Mouse (Mus musculus): ENCODE data around the gene Ranbp10. TPM values are rescaled to one million over a fixed set of nuclear protein-coding genes. Genes with fewer than 3 reads are reported as not detected.

The Ranbp10 gene
- total RNA-seq, 2 experiments from 2014 or later, result 20.1 to 24.7 TPM

- no peak for DNase-seq (ENCODE audit: low spot score in 2 of 2)
Measured at GRCm38 (mm10) chr8:105793331-105793730, 33.8 kb downstream of the Ranbp10 start.

- no peak for DNase-seq (ENCODE audit: low spot score in 2 of 2)
Measured at GRCm38 (mm10) chr8:105789626-105790025, 37.5 kb downstream of the Ranbp10 start.

- no peak for DNase-seq (ENCODE audit: low spot score in 2 of 2)
Measured at GRCm38 (mm10) chr8:105788927-105789326, 38.2 kb downstream of the Ranbp10 start.

GRCm38 (mm10) chr8:105788241-105788640 lies 38.9 kb downstream of the Ranbp10 start:
- peak; percentile 47 to 67 for DNase-seq (ENCODE audit: low spot score in 2 of 2)

GRCm38 (mm10) chr8:105780298-105780697 lies 46.9 kb downstream of the Ranbp10 start:
- no peak for DNase-seq (ENCODE audit: low spot score in 2 of 2)

GRCm38 (mm10) chr8:105777833-105778232 lies 49.3 kb downstream of the Ranbp10 start:
- no peak for DNase-seq (ENCODE audit: low spot score in 2 of 2)

- no peak for DNase-seq (ENCODE audit: low spot score in 2 of 2)
Measured at GRCm38 (mm10) chr8:105774498-105774897, 52.7 kb downstream of the Ranbp10 start.

GRCm38 (mm10) chr8:105773441-105773861 lies 53.7 kb downstream of the Ranbp10 start:
- DNase-seq (ENCODE audit: low spot score in 2 of 2), result no peak

GRCm38 (mm10) chr8:105771398-105772175 lies 55.6 kb downstream of the Ranbp10 start:
- DNase-seq (ENCODE audit: low spot score in 2 of 2), result no peak

GRCm38 (mm10) chr8:105770609-105771008 lies 56.5 kb downstream of the Ranbp10 start:
- DNase-seq (ENCODE audit: low spot score in 2 of 2), result no peak

- no peak for DNase-seq (ENCODE audit: low spot score in 2 of 2)
Measured at GRCm38 (mm10) chr8:105768485-105769257, 58.5 kb downstream of the Ranbp10 start.

GRCm38 (mm10) chr8:105758277-105759108 lies 68.7 kb downstream of the Ranbp10 start, which contains the start of gene Gfod2:
Gene Gfod2, minus strand, starts transcription at chr8:105758664.
- peak; percentile 97 to 99 for DNase-seq (ENCODE audit: low spot score in 2 of 2)

- DNase-seq (ENCODE audit: low spot score in 2 of 2), result no peak
Measured at GRCm38 (mm10) chr8:105757796-105758276, 69.3 kb downstream of the Ranbp10 start.

GRCm38 (mm10) chr8:105754688-105755087 lies 72.5 kb downstream of the Ranbp10 start:
- DNase-seq (ENCODE audit: low spot score in 2 of 2), result no peak

- DNase-seq (ENCODE audit: low spot score in 2 of 2), result no peak
Measured at GRCm38 (mm10) chr8:105753916-105754315, 73.2 kb downstream of the Ranbp10 start.

- DNase-seq (ENCODE audit: low spot score in 2 of 2), result peak; percentile 71 to 73
Measured at GRCm38 (mm10) chr8:105750606-105751005, 76.5 kb downstream of the Ranbp10 start.

- DNase-seq (ENCODE audit: low spot score in 2 of 2), result no peak
Measured at GRCm38 (mm10) chr8:105743301-105743700, 83.8 kb downstream of the Ranbp10 start.

GRCm38 (mm10) chr8:105739216-105739615 lies 87.9 kb downstream of the Ranbp10 start:
- no peak for DNase-seq (ENCODE audit: low spot score in 2 of 2)

- no peak for DNase-seq (ENCODE audit: low spot score in 2 of 2)
Measured at GRCm38 (mm10) chr8:105732186-105732585, 95.0 kb downstream of the Ranbp10 start.

- DNase-seq (ENCODE audit: low spot score in 2 of 2), result no peak
Measured at GRCm38 (mm10) chr8:105727397-105728124, 99.6 kb downstream of the Ranbp10 start.

All from adrenal gland, adult 18-20 months (tissue).